Mouse (Mus musculus) brain, adult 2 months (tissue): ENCODE measurements at regions not wholly inside any gene's neighbourhood (a gene's known extent, or its start where the extent isn't known, plus 50 kb on each side); places are given as distances from the start of the nearest gene placed in this dataset.
"Not testable (repeated sequence)": the region's sequence is repeated elsewhere in the genome, so short reads cannot be mapped to it uniquely, and the experiment has no call there.

Experiments
- DNase-seq: peaks from one replicate; pipeline ENCODE4 v3.0.0; 2011; ENCODE audit warnings: low read depth, low spot score

DNA sequence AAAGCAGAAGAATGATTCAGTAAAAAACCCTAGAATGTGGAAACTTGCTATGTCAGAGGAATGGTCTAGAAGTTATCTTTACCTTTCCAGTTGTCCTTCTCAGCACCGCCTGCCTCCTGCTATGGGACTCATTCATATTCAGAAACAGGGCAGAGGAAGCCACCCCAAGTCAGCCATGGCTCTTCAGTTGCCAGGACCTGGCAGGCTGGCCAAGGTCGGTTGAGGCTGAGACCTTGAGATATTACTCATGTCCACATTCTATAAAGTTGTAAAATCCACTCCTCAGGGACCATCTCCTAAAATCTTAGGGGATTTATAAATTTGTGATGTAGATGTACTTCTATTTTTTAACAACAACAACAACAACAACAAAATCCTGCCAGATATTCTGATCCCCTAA lies 580.7 kb upstream of the Klhl29 start:
- DNase-seq, result no peak

DNA sequence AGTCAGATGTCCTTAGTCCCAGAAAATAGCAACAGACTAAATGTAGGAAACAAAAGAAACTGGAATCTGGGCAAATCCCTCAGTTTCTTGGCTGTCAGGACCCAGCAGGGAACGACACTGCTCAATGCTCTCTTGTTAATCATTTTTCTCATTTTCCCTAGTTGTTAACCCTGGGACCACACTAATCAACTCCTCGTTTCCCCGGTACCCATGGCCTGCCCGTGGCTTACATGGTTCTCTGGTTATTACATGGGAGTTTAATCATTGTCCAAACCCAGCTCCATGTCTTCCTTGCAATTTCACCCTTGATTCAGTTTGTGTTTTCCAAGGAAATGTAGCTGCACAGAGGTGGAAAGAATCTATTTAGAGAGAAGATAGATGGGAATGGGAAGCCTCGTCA lies 580.1 kb upstream of the Klhl29 start:
- DNase-seq, result no peak

DNA sequence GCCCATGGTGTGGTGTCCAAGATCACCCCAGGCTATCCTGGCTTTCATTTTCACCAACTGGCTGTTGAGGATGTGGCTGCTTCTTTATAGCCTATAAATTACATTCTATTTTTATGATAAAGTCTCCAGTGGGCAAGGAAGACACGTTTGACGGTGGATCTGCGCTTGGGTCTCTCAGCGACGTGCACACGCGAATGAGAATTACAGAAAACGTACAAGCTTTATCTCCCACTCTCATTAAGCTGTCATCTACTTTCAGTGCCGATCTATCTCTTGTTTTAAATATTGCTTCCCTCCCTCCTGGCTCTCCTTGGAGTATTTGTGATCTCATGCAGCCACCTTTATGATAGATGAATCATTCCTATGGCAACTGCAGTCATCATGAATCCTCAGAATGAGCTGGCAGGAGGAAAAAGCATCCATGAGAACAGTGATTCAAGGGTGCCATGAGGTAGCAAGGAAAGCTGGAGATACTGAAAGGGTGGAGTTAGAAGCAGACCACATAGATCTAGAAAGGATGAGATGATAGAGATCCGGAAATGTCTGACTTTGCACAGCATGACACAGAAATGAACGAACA lies 568.0 kb upstream of the Klhl29 start:
- peak; percentile 68 for DNase-seq

- peak; percentile 79 for DNase-seq
These were observed 545.8 kb upstream of the Klhl29 start for GRCm38 (mm10) chr12:5921262-5921661.

- DNase-seq, result no peak
These were observed 542.5 kb upstream of the Klhl29 start for GRCm38 (mm10) chr12:5918030-5918429.

- DNase-seq, result no peak
These were observed 530.8 kb upstream of the Klhl29 start for GRCm38 (mm10) chr12:5906251-5906650.

DNA sequence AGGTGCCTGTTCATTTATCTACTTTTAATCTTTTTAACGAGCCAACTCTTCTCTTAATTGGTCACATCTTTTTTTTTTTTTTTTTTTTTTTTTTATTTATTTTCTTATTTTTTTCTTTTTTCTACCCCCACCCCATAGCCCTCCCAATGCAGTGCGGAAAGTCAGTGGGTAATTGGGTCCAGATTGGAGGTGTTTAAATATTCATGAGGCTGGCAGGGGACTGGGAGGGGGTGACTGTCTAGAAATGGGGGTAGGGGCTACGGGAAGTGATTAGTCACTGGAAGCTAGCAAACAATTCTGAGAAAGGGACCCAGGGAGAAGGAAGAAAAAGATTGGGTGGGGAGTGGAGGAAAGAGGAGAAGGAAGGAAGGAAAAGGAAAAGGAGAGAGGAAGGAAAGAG lies 516.3 kb upstream of the Klhl29 start:
- DNase-seq, result not testable (repeated sequence)

GRCm38 (mm10) chr12:5866701-5867100 lies 491.2 kb upstream of the Klhl29 start:
- no peak for DNase-seq

DNA sequence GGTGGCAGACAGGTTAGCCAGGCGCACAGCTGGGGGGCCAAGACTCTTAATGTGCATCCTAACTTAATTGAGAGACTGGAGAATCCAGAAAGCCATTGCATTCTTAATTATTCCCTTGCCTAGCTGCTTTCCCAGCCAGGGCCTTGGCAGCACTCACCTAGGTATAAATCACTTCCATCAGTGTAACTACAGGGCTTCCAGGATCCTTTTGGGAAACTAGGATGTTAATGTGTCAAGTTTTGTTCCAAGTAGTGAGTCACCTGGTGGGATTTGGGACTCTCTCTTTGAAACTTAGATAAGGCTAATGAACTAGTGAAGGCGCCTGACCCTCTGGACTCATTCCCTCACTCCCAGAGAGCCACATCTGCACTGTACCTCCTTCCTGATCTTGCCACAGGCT lies 484.3 kb upstream of the Klhl29 start:
- no peak for DNase-seq

DNA sequence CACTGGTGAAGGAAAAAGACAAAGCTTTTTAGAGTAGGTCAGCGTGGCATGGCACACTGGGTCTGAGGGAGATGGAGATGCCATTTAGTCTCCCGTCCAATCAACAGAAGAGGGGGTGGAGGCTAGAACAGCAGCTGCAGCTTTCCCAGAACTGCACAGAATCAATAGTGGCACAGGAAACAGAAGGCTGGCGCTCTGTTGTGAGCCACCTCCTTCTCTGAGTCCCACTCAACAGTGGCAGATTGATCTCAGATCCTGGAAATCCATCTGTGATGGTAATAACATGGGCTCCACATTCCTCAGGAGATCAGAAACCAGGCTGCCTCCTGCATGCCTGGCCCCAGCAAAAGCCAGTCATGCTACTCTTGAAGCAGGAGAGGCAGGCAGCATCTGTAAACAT lies 480.9 kb upstream of the Klhl29 start:
- DNase-seq, result peak; percentile 79

DNA sequence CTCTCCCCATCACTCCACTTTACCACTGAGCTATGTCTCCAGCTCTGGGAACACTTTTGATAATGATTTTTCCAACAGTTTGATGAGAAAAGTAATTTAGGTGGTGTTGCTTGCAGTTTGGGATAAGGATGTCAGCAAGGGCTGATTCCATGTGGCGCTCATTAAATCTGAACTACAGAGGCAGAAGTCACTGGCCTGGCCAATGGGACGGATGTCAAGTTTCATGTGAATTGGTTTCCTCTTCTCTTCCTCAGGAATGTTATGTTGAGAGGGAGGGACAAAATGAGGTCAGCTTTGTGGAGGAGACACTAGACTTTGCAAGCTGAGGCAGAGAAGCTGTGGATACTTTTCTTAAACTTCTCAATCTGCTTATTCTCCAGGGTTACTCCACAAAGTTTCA lies 434.9 kb upstream of the Klhl29 start:
- DNase-seq, result no peak

DNA sequence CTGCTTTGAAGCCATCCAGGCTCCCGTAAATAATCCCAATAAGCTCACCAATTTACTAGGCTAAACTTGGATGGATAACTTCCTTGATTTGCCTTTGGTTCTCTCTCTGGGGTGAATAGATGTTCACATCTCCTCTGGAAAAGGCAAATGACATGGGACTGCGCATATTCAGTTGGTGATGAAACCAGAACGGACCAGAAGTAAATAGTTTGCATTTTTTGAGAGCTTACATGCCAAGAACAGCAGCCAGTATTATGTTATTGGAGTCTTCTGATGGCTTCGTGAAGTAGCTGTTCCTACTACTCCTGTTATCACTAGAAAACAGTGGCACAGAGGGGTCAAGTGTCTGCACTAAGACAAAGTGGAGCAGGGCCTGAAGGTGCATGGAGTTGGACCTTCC lies 434.5 kb upstream of the Klhl29 start:
- no peak for DNase-seq

- DNase-seq, result no peak
These were observed 432.8 kb upstream of the Klhl29 start for GRCm38 (mm10) chr12:5807996-5808886.

GRCm38 (mm10) chr12:5805731-5806130 lies 430.2 kb upstream of the Klhl29 start:
- no peak for DNase-seq

GRCm38 (mm10) chr12:5793051-5793450 lies 417.6 kb upstream of the Klhl29 start:
- no peak for DNase-seq

- DNase-seq, result no peak
These were observed 411.8 kb upstream of the Klhl29 start for GRCm38 (mm10) chr12:5787074-5787813.

DNA sequence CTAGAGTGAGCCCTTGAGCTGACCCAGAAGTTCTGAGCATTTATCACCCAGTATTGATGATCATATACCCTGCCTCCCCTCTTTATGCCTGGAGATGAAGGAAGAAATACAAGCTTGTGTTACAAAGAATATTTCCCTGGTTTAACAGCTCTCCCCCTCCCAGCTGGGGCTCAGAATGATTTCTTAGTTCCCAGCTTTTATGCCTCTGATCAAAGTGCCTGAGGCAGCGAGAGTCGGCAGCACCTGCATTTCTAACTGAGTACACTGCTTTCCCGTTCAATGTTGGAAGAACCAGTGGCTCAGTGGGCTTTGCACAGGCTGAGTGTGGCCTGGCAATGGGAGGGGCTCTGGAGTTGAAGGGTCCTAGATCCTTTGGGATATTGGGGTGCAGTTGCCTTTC lies 405.8 kb upstream of the Klhl29 start:
- no peak for DNase-seq

GRCm38 (mm10) chr12:5777556-5777955 lies 402.1 kb upstream of the Klhl29 start:
- no peak for DNase-seq

DNA sequence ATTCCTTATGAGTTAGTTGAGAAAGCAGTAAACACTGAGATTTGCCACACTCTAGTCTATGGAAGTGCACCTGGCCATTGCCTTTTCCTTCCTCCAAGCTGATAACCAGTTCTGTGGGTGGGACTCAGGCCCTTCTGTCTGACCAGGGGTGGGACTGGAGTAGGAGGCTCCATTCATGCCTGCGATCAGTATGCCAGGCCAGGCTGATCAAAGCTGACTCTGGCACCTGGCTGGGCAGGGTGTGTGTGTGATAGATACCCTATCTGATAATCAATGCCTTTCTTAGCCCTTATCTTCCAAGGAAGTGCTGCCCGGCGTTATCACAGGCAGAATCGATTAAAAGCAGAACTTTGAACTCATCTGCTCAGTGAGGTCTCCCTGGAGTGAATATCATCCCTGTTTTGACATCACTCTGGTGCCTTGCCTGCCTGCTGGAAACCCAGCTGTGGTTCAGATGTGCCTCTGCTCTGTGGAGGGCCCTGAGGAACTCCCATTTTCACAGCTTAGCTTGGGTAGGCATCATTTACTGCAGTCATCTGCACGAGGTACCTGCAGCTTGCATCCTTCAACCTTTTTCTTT lies 396.0 kb upstream of the Klhl29 start:
- DNase-seq, result no peak

DNA sequence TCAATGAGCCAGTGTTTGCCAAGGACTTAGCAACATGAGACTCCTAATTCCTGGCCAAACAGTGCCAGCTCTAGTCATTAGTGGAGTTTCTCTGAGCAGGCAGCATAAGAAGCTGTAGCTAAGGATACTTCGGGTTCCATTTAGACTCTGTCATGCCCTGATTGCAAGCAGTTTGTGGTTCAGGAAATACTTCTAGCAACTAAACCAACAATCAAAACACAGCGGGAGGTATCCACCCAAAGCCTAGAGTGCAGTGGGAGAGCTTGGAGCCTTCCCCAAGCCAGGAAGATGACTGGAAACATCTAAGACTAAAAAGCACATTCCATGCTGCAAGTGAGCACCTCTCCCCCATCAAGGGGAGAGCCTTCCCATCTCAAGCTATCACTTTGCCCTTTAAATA lies 395.0 kb upstream of the Klhl29 start:
- no peak for DNase-seq

DNA sequence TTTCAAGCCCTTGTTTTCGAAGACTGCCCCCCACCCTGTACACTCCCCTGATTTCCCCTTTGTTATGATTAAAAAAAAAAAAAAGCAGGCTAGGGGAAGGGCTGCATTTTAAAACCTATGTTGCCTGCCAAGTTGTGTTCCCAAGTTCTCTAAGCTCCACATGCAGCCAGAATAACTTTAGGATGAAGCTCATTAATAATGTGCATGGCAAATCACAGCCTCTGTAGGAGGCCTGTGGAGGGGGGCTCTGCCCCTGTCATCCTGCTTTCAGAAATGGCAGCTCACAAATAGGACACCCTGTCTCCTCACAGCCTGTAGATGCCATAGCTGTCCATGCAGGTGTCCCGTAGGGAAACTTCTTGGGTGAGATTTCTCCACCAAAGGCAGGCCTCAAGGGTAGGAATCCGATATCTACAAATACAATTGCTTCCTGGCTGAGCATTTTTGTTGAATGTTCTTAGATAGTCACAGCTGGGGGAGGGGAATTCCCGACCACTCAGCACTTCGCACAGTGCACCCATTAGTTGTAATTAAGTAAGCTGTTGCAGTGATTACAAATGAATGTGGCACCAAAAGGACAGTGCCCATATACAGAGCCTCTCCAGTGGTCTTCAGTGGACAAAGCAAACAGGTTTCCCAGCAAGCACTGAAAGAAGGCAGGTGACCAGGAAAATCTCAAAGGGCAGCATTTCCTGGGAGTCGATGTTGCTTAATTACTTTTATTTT lies 389.1 kb upstream of the Klhl29 start:
- no peak for DNase-seq

GRCm38 (mm10) chr12:5764026-5764425 lies 388.5 kb upstream of the Klhl29 start:
- no peak for DNase-seq
